Mouse (Mus musculus): ENCODE data around the gene Vmn1r34. TPM values are rescaled to one million over a fixed set of nuclear protein-coding genes. Genes with fewer than 3 reads are reported as not detected.

Vmn1r34 gene
- polyA plus RNA-seq (2017; shearing (Covaris generic)): not detected

DNA sequence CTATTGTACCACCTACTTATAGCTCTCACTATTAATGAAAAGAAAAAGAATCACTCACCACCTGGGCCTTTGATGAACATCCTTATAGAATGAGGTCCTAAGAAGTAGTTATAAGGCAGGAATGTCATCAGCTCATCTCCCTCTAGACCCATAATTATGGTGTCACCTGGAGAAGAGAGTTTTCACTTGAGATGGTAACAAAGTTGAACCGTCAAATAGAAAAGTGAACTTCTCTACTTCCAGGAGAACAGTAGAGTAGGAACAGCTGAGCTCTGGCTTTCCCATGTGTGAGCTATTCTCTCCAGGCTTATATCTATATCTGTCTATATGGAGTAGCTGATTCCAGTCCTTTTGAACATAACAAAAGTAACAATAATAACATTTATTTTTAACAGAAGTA is at the start of gene Vmn1r34:
Gene Vmn1r34, minus strand, starts transcription at position 101 of the 400 bp plus-strand sequence.

DNA sequence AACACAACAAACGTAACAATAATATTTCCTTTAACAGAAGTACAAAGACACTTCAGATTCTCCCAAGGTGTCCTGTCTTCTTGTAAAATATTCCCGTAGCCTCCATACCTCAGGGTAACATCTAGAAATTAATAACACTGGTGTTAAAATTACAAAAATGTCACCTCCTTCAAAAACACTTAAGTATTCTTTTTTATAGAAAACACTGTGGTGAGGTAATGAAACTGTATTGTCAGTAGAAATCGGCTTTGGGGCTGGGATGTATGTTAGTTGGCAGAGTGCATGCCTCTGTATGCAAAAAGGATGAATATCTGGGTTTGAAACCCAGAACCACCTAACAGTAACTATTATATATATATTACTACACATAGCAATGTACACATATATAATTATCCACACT is 42.1 kb upstream of the Vmn1r34 start, which contains the start of gene Vmn1r35:
Gene Vmn1r35, minus strand, starts transcription at position 101 of the 400 bp plus-strand sequence.

DNA sequence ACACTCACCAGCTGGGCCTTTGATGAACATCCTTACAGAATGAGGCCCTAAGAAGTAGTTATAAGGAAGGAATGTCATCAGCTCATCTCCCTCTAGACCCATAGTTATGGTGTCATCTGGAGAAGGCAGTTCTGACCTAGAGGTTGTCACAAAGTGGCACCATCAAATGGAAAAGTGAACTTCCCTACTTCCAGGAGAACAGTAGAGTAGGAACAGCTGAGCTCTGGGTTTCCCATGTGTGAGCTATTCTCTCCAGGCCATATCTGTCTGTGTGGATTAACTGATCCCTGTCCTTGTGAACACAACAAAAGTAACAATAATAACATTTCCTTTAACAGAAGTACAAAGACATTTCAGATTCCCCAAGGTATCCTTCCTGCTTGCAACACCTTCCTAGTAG is 25.5 kb downstream of the Vmn1r34 start, which contains the start of gene Vmn1r33:
Gene Vmn1r33, minus strand, starts transcription at position 101 of the 400 bp plus-strand sequence.

Other genes starting within 250 kb of the Vmn1r34 start
- 24.8 TPM for gene Mad2l1, start 108.5 kb downstream of the Vmn1r34 start, polyA plus RNA-seq (2017; shearing (Covaris generic))
- not detected for gene Vmn1r32, start 83.8 kb downstream of the Vmn1r34 start, polyA plus RNA-seq (2017; shearing (Covaris generic))
- not detected for gene Vmn1r33, start 25.6 kb downstream of the Vmn1r34 start, polyA plus RNA-seq (2017; shearing (Covaris generic))
- not detected for gene Vmn1r35, start 42.0 kb upstream of the Vmn1r34 start, polyA plus RNA-seq (2017; shearing (Covaris generic))
- gene Vmn1r36, start 75.3 kb upstream of the Vmn1r34 start, polyA plus RNA-seq (2017; shearing (Covaris generic)): not detected
- gene Vmn1r37, start 85.5 kb upstream of the Vmn1r34 start, polyA plus RNA-seq (2017; shearing (Covaris generic)): not detected
- 0.07 TPM for gene Vmn1r38, start 138.7 kb upstream of the Vmn1r34 start, polyA plus RNA-seq (2017; shearing (Covaris generic))
- not detected for gene Vmn1r39, start 166.7 kb upstream of the Vmn1r34 start, polyA plus RNA-seq (2017; shearing (Covaris generic))